Comparison of ENCODE assay signal across 10 mouse cellular contexts in the genomic region with DNA sequence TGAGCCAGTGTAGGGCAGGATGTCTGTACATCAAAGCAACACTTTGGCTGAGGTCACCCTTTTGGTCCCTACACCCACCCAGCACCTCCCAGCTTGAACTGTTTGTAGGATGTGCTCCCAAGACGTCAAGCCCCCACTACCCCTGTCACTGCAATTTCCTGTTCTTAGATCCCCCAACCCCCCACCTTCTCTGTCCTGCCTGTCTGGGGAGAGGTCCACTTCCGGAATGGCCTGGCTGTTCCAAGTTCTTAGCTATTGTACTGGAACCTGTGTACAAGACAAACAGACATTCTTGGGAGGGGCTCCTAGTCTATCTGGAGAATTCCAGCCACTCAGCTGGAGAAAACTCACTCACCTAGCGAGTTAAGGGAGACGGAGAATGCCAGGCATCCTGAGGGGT.
DNase-seq lines count a peak whose midpoint lies in the region; ATAC-seq lines count a peak whose summit lies in the region.
"Had no signal": no experiment of that assay in that cellular context is flagged by ENCODE, and none has a peak within 500 bp of the region (broad histone marks: within the 10 kb centered on the region; RNA-seq: fewer than 3 reads in every experiment).

No protein-coding gene starts in this region.

- no peak overlapping the region for H3K4me2 ChIP-seq in heart, embryonic 15.5 days

- no peaks in the 10 kb centered on the region for H3K9me3 ChIP-seq in heart, embryonic 15.5 days (replicated peaks)
- no peaks in the 10 kb centered on the region for H3K9me3 ChIP-seq in forebrain, embryonic 10.5 days

- 0 out of 2 replicates have a peak overlapping the region, but pooled peaks have one; percentile 27 for H3K27ac ChIP-seq in heart, embryonic 15.5 days
- H3K27ac ChIP-seq in forebrain, embryonic 10.5 days: no peak overlapping the region

- DNase-seq in heart, adult 18-20 months: peak; percentile 50 to 71
- no peak for DNase-seq in heart, postnatal 4 days
- peak; percentile 53 to 58 for DNase-seq in natural killer cell, adult 2 months (ENCODE audit: low spot score in 2 of 2)
- no peak for DNase-seq in forebrain, embryonic 10.5 days (ENCODE audit: extremely low spot score, low spot score)
- no peak for DNase-seq in layer of hippocampus, adult 9-10 months (ENCODE audit: low spot score)
- DNase-seq: forebrain, postnatal 0 days had no signal

- no peak overlapping the region for H3K4me3 ChIP-seq in heart, embryonic 15.5 days
- no peak overlapping the region for H3K4me3 ChIP-seq in forebrain, embryonic 10.5 days

- no peaks in the 10 kb centered on the region for H3K27me3 ChIP-seq in heart, embryonic 15.5 days
- H3K27me3 ChIP-seq in forebrain, embryonic 10.5 days (ENCODE audit: poor library complexity, severe bottlenecking): peaks cover 10% of the 10 kb centered on the region

- H3K9ac ChIP-seq in heart, embryonic 15.5 days: no peak overlapping the region
- H3K9ac ChIP-seq: forebrain, postnatal 0 days had no signal

- WGBS in heart, embryonic 15.5 days: 40% methylated on average over 4 of the region's 4 CpGs
- WGBS in forebrain, embryonic 10.5 days: 78% methylated on average over 4 of the region's 4 CpGs

- peak; percentile 62 for ATAC-seq in CD4-positive, CD25-positive, alpha-beta regulatory T cell, adult 4 months
- ATAC-seq in heart, embryonic 15.5 days (replicated peaks; ENCODE audit: insufficient number of reproducible peaks, insufficient read depth, low FRiP score, low read depth): peak; percentile 48; the same call in 1 of the 2 replicates
- no peak for ATAC-seq in megakaryocyte-erythroid progenitor cell, adult 5-6 weeks (replicated peaks; ENCODE audit: low FRiP score, low TSS enrichment, poor library complexity, severe bottlenecking)
- ATAC-seq: intestine, embryonic 16.5 days had no signal

- no peaks in the 10 kb centered on the region for H3K36me3 ChIP-seq in heart, embryonic 15.5 days
- H3K36me3 ChIP-seq in forebrain, embryonic 10.5 days (replicated peaks): no peaks in the 10 kb centered on the region

- peaks cover 57% of the 10 kb centered on the region for H3K4me1 ChIP-seq in heart, embryonic 15.5 days (replicated peaks)
- peaks cover 38% of the 10 kb centered on the region for H3K4me1 ChIP-seq in forebrain, embryonic 10.5 days

Comparison
In these comparisons a context has a peak if more than half of its experiments do, and no peak if none do; other contexts are left out.
1. DNase-seq: peak in heart, adult 18-20 months (2 of 2) and natural killer cell, adult 2 months (2 of 2); none in heart, postnatal 4 days (single experiment), forebrain, embryonic 10.5 days (single experiment) and layer of hippocampus, adult 9-10 months (single experiment).